Mouse (Mus musculus) liver, embryonic 13.5 days (tissue): ENCODE measurements around the gene Ttll8. TPM values are rescaled to one million over a fixed set of nuclear protein-coding genes. Genes with fewer than 3 reads are reported as not detected.
A peak's percentile ranks its signal among the peaks of the same experiment; 100 is the strongest.

Experiments used
- ATAC-seq: fragments of 200-750 bp; cut with Nextera tagmentation; 2 replicates; pipeline ENCODE4 v1.8.0; 2017; ENCODE audit warnings: low read depth, mild to moderate bottlenecking, moderate number of reproducible peaks, moderate library complexity
- DNase-seq: peaks from one replicate; pipeline ENCODE4 v3.0.0; 2022
- H3K27ac ChIP-seq: fragments of 300-500 bp; sonication (generic); 2 replicates; pipeline ENCODE4 v1.5.1; 2015; ENCODE audit warnings: moderate library complexity, mild to moderate bottlenecking, inconsistent platforms
- H3K27me3 ChIP-seq: fragments of 300-500 bp; sonication (generic); 2 replicates; pipeline ENCODE4 v1.6.1; 2015; ENCODE audit warnings: mild to moderate bottlenecking, inconsistent platforms
- H3K36me3 ChIP-seq: fragments of 300-500 bp; sonication (generic); 2 replicates; pipeline ENCODE4 v1.6.1; 2015; ENCODE audit warnings: mild to moderate bottlenecking, inconsistent platforms
- H3K4me1 ChIP-seq: fragments of 300-500 bp; sonication (generic); replicated peaks from 2 replicates; pipeline ENCODE4 v1.6.1; 2015; ENCODE audit warnings: inconsistent platforms
- H3K4me2 ChIP-seq: fragments of 300-500 bp; sonication (generic); 2 replicates; pipeline ENCODE4 v1.6.1; 2015; ENCODE audit warnings: inconsistent platforms, mild to moderate bottlenecking, moderate library complexity
- H3K4me3 ChIP-seq: fragments of 300-500 bp; sonication (generic); replicated peaks from 2 replicates; pipeline ENCODE4 v1.5.1; 2015; ENCODE audit warnings: mild to moderate bottlenecking, inconsistent platforms
- H3K9ac ChIP-seq: fragments of 300-500 bp; sonication (generic); 2 replicates; pipeline ENCODE4 v1.6.1; 2015; ENCODE audit warnings: mild to moderate bottlenecking, inconsistent platforms
- H3K9me3 ChIP-seq: fragments of 300-500 bp; sonication (generic); replicated peaks from 2 replicates; pipeline ENCODE4 v1.6.1; 2016; ENCODE audit warnings: inconsistent platforms
- WGBS: fragments of 180-500 bp; shearing (Covaris S2); methylation state at CpG from one replicate; pipeline ENCODE4 v1.1.7; 2015; ENCODE audit not compliant: insufficient replicate concordance; 5-methylcytosine and 5-hydroxymethylcytosine counted together
- polyA plus RNA-seq: library from polyadenylated mRNA; unstranded; fragments of >200 nt; fragmentation: Nextera tagmentation; extraction: Ambion mirVana; gene quantifications from 2 replicates; pipeline ENCODE4 v1.2.1, GENCODE M21; 2015

Gene Ttll8
- polyA plus RNA-seq, 1 experiment from 2014 or later: not detected

- DNase-seq: no peak
- no peak for ATAC-seq
Measured at GRCm38 (mm10) chr15:88881253-88882044, 72.8 kb downstream of the Ttll8 start.

GRCm38 (mm10) chr15:88877021-88877400, 77.2 kb downstream of the Ttll8 start:
- Histone ChIP-seq H3K27ac (no peak overlapping the region), H3K4me3 (no peak overlapping the region), H3K9ac (no peak overlapping the region), H3K4me1 (peaks cover 9% of the 10 kb centered on the region; the same call in 1 of the 2 replicates), H3K36me3 (no peaks in the 10 kb centered on the region), H3K4me2 (no peak overlapping the region), H3K9me3 (no peaks in the 10 kb centered on the region), H3K27me3 (peaks cover 6% of the 10 kb centered on the region; the same call in 1 of the 2 replicates)
- WGBS: 54% methylated on average over 10 of the region's 10 CpGs
- ATAC-seq (no peak), DNase-seq (no peak)

More at GRCm38 (mm10) chr15:88881253-88882044, 72.8 kb downstream of the Ttll8 start:
- no peaks in the 10 kb centered on the region for H3K4me1 ChIP-seq
- H3K4me3 ChIP-seq: no peak overlapping the region
- H3K27me3 ChIP-seq: peaks cover 6% of the 10 kb centered on the region; the same call in 1 of the 2 replicates
- H3K9ac ChIP-seq: no peak overlapping the region
- no peaks in the 10 kb centered on the region for H3K36me3 ChIP-seq
- 57% methylated on average over 22 of the region's 22 CpGs for WGBS
- H3K9me3 ChIP-seq: no peaks in the 10 kb centered on the region
- no peak overlapping the region for H3K4me2 ChIP-seq
- no peak overlapping the region for H3K27ac ChIP-seq

GRCm38 (mm10) chr15:88876155-88877020, 77.8 kb downstream of the Ttll8 start:
- H3K4me3 ChIP-seq: no peak overlapping the region
- no peaks in the 10 kb centered on the region for H3K9me3 ChIP-seq
- WGBS: 15% methylated on average over 28 of the region's 28 CpGs
- DNase-seq (peak; percentile 57), ATAC-seq (peak; percentile 51)
- H3K27me3 ChIP-seq: peaks cover 6% of the 10 kb centered on the region; the same call in 1 of the 2 replicates
- no peak overlapping the region for H3K9ac ChIP-seq
- H3K4me2 ChIP-seq: peak overlapping the region; percentile 32; the same call in 1 of the 2 replicates
- peaks cover 12% of the 10 kb centered on the region; the same call in 1 of the 2 replicates for H3K4me1 ChIP-seq
- no peak overlapping the region for H3K27ac ChIP-seq
- H3K36me3 ChIP-seq: no peaks in the 10 kb centered on the region

DNA sequence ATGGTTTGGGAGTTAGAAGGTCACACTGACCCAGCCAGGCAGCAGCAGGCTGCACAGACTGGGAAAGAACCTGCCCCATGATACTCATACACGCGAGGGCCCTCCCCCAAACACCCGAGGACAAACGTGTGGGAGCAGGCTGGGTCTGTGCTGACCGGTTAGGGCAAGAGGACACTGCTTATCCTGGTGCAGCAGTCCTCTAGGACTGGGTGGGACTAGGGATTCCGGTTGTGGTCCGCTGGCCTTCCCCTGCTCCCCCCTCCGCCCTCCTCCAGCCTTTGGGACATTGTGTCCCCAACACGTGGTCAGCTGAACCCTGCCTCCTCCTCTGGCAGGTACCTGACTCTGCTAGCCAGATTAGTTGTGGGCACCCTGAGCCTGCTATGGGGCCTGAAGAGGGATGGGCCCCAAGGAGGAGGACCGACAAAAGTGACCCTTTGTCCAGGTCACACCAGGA, 78.6 kb downstream of the Ttll8 start:
- H3K9me3 ChIP-seq: no peaks in the 10 kb centered on the region
- 0 out of 2 replicates have a peak overlapping the region, but pooled peaks have one; percentile 32 for H3K4me2 ChIP-seq
- WGBS: 24% methylated on average over 10 of the region's 10 CpGs
- peaks cover 6% of the 10 kb centered on the region; the same call in 1 of the 2 replicates for H3K27me3 ChIP-seq
- peak; percentile 32 for ATAC-seq
- H3K27ac ChIP-seq: no peak overlapping the region
- H3K36me3 ChIP-seq: no peaks in the 10 kb centered on the region
- no peak overlapping the region for H3K9ac ChIP-seq
- no peak overlapping the region for H3K4me3 ChIP-seq
- DNase-seq: no peak
- peaks cover 17% of the 10 kb centered on the region for H3K4me1 ChIP-seq

DNA sequence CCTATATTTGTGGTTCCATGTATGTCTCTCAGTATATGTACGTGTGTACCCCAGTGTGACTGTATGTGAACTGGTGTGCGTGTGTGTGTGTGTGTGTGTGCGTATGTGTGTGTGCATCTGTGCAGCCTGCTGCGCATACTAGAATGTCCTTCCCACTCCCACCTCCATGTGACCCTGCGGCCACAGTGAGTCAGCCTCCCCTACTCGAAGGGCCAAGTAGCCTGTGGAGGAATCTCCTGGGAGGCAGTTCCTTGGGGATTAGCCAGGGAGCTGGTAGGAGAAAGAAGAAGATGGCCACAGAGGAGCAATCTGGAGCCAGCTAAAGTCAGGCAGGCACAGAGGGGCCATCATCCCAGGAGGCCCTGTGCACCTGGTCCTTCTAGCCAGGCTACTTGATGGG, 79.7 kb downstream of the Ttll8 start:
- H3K4me3 ChIP-seq: no peak overlapping the region
- H3K4me1 ChIP-seq: peaks cover 21% of the 10 kb centered on the region
- 75% methylated on average over 6 of the region's 6 CpGs for WGBS
- no peak overlapping the region for H3K4me2 ChIP-seq
- H3K9ac ChIP-seq: no peak overlapping the region
- H3K36me3 ChIP-seq: no peaks in the 10 kb centered on the region
- ATAC-seq: no peak
- peaks cover 6% of the 10 kb centered on the region; the same call in 1 of the 2 replicates for H3K27me3 ChIP-seq
- DNase-seq: no peak
- H3K27ac ChIP-seq: no peak overlapping the region
- no peaks in the 10 kb centered on the region for H3K9me3 ChIP-seq

GRCm38 (mm10) chr15:88874061-88874460, 80.2 kb downstream of the Ttll8 start:
- no peak for ATAC-seq
- H3K4me2 ChIP-seq: no peak overlapping the region
- 66% methylated on average over 3 of the region's 3 CpGs for WGBS
- no peaks in the 10 kb centered on the region for H3K36me3 ChIP-seq
- no peaks in the 10 kb centered on the region for H3K9me3 ChIP-seq
- H3K4me1 ChIP-seq: peaks cover 21% of the 10 kb centered on the region
- H3K9ac ChIP-seq: no peak overlapping the region
- no peak for DNase-seq
- no peak overlapping the region for H3K4me3 ChIP-seq
- H3K27ac ChIP-seq: no peak overlapping the region
- peaks cover 6% of the 10 kb centered on the region; the same call in 1 of the 2 replicates for H3K27me3 ChIP-seq

DNA sequence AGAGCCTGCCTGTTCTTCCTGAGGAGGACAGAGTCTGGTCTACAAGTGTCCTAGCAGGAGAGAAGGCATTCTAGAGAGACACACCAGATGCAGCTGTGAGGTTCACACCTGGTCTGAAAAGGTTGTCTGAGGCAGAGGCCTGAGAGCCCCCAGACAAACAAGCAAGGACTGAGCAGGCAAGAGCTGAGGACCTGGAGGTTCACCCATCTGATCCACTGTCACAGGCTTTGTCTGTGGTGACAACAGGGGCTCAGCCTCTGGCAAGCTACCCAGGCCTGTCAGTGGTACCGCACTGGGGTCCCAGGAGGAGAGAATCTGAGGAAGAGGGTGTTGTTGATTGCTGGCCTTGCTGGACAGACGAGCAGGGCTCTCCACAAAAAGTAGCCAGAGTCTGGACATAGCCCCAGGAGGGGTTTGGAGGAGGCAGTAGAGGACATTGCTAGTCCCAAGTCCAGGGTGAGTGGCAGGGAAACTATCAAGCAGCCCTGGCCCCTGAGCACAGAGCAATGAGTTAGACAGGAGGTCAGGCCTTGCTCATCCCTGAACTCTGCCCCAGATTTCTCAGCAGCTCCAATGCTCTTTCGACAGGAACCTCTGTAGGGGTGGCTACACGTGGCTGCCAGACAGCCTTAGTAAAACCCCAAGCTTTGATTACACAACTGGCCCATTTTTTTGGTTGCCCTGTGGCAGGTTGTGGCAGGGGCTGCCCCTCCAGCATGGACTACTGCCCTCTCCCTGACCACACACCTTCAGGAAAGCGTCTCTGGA, 83.6 kb downstream of the Ttll8 start:
- peak; percentile 66 for ATAC-seq
- Histone ChIP-seq H3K9ac (no peak overlapping the region), H3K4me2 (no peak overlapping the region), H3K9me3 (no peaks in the 10 kb centered on the region), H3K4me1 (peaks cover 41% of the 10 kb centered on the region), H3K36me3 (peaks cover 8% of the 10 kb centered on the region), H3K4me3 (no peak overlapping the region), H3K27me3 (no peaks in the 10 kb centered on the region), H3K27ac (peak overlapping the region; percentile 55; the same call in 1 of the 2 replicates)
- no peak for DNase-seq
- WGBS: 47% methylated on average over 5 of the region's 5 CpGs

DNA sequence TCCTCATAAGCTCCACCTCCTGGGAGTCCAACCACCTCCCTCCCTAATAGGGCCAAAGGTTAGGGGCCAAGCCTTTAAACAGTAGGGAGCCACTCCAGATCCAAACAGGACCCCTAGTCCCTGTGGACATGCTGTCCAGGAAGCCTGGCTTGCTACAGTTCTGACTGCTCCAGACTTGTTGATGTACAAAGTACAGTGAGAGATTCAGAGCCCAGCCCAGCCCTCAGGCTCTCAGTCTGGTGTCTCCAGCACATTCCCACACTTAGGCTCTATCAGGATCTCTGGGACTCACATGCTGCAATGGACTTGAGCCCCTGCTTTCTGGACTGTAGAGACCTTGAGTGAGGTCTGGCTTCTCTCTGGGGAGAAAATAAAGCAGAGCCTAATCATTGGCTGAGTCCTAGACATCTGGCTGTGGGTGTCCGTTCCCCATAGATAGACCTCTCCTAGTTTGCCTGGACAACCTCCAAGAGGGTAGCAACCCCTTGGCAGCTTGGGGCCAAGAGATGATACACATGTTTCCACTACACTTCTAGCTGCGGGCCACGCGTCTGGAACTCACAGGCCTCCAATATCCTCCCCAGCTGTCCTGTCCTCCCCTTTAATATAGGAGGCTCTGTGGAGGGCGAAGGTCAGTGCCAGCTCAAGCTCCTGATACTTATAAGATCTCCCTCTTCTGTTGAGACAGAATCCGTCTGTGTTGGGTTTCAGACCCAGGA, 86.0 kb downstream of the Ttll8 start:
- Histone ChIP-seq H3K36me3 (peaks cover 24% of the 10 kb centered on the region), H3K4me3 (no peak overlapping the region), H3K27ac (peak overlapping the region; percentile 72), H3K4me1 (peaks cover 63% of the 10 kb centered on the region), H3K9ac (no peak overlapping the region), H3K27me3 (no peaks in the 10 kb centered on the region), H3K4me2 (no peak overlapping the region), H3K9me3 (no peaks in the 10 kb centered on the region)
- 73% methylated on average over 6 of the region's 6 CpGs for WGBS
- no peak for ATAC-seq
- DNase-seq: no peak

GRCm38 (mm10) chr15:88867368-88868023, 86.7 kb downstream of the Ttll8 start:
- Histone ChIP-seq H3K4me2 (no peak overlapping the region), H3K27ac (peak overlapping the region; percentile 72), H3K4me1 (peaks cover 70% of the 10 kb centered on the region), H3K9ac (no peak overlapping the region), H3K27me3 (no peaks in the 10 kb centered on the region), H3K36me3 (peaks cover 24% of the 10 kb centered on the region), H3K4me3 (no peak overlapping the region), H3K9me3 (no peaks in the 10 kb centered on the region)
- 32% methylated on average over 5 of the region's 5 CpGs for WGBS
- DNase-seq (no peak), ATAC-seq (no peak)

DNA sequence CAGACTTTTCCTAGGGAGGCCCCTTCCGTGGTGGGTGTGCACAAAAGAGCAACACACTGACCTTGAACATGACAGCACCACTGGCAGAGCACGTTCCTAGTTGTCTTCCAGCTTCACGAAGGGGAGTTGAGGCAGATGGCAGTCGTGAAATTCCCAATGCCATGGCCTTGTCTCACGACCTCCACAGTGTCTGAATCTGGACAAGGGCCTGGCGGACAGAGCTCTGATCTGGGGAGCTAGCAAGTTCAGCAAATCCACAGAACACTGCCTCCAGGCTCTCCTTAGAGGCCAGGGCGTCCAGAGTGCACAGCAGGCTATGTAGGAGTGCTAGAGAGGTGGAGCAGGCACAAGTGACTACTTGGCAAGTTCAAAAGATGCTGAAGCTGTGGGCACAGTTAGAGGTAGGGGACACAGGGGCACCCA, 87.3 kb downstream of the Ttll8 start:
- Histone ChIP-seq H3K9ac (no peak overlapping the region), H3K27me3 (no peaks in the 10 kb centered on the region), H3K36me3 (peaks cover 24% of the 10 kb centered on the region), H3K4me3 (no peak overlapping the region), H3K4me1 (peaks cover 74% of the 10 kb centered on the region), H3K27ac (peak overlapping the region; percentile 56), H3K4me2 (no peak overlapping the region), H3K9me3 (no peaks in the 10 kb centered on the region)
- no peak for DNase-seq
- ATAC-seq: no peak
- whole genome bisulfite sequencing: 42% methylated on average over 7 of the region's 7 CpGs
